Mouse (Mus musculus): ENCODE measurements around the gene Gm10324. TPM values are rescaled to one million over a fixed set of nuclear protein-coding genes. Genes with fewer than 3 reads are reported as not detected.
"Not testable (repeated sequence)": the region's sequence is repeated elsewhere in the genome, so short reads cannot be mapped to it uniquely, and the experiment has no call there.

Gm10324 gene
- not detected for total RNA-seq (2021)

DNA sequence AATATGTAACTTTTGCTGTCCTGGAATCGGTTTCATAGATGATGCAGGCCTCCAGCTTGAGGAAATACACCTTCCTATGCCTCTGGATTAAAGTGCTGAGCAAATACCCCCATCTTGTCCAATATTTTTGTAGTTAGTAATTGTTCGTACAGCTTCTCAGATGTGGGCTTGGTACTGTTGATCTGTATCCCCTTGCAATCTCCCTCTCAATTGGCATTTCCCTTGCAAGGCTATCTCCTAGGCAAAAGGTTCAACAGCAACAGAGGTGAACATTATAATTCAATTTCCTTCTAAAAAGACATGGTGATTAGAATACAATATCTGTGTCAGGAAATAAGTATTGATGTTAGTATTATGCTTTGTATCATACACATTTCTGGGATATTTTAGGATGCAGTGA lies at the start of gene Gm10324:
Gm10324 (plus strand) TSS at position 301 of the 400 bp plus-strand sequence.
- DNase-seq: not testable (repeated sequence)

Other genes starting within 250 kb of the Gm10324 start
- gene Gm10772, start 108.0 kb downstream of the Gm10324 start, total RNA-seq (2021): not detected